Mouse (Mus musculus) heart, embryonic 16.5 days (tissue): ENCODE measurements at regions not wholly inside any gene's neighbourhood (a gene's known extent, or its start where the extent isn't known, plus 50 kb on each side); places are given as distances from the start of the nearest gene placed in this dataset.

Experiments used
- ATAC-seq: fragments of 200-750 bp; cut with Nextera tagmentation; replicated peaks from 2 replicates; pipeline ENCODE4 v1.8.0; 2017; ENCODE audit warnings: moderate number of reproducible peaks; ENCODE audit not compliant: insufficient read depth, low FRiP score; ENCODE audit errors: extremely low read depth
- H3K27ac ChIP-seq: fragments of 300-500 bp; sonication (generic); 2 replicates; pipeline ENCODE4 v1.5.1; 2014; ENCODE audit warnings: mild to moderate bottlenecking, low read length, control low read depth, moderate library complexity
- H3K27me3 ChIP-seq: fragments of 300-500 bp; sonication (generic); 2 replicates; pipeline ENCODE4 v1.6.1; 2014; ENCODE audit warnings: low read length, mixed read lengths; ENCODE audit not compliant: control insufficient read depth, insufficient read depth
- H3K36me3 ChIP-seq: fragments of 300-500 bp; sonication (generic); 2 replicates; pipeline ENCODE4 v1.6.1; 2014; ENCODE audit not compliant: control insufficient read depth, insufficient read depth
- H3K4me1 ChIP-seq: fragments of 300-500 bp; sonication (generic); 2 replicates; pipeline ENCODE4 v1.6.1; 2014; ENCODE audit warnings: low read length, mixed read lengths; ENCODE audit not compliant: control insufficient read depth, insufficient read depth
- H3K4me2 ChIP-seq: fragments of 300-500 bp; sonication (generic); 2 replicates; pipeline ENCODE4 v1.6.1; 2014; ENCODE audit warnings: low read depth, mild to moderate bottlenecking, control low read depth, low read length
- H3K4me3 ChIP-seq: fragments of 300-500 bp; sonication (generic); 2 replicates; pipeline ENCODE4 v1.5.1; 2014; ENCODE audit warnings: mild to moderate bottlenecking, control low read depth, low read length
- H3K9ac ChIP-seq: fragments of 300-500 bp; sonication (generic); 2 replicates; pipeline ENCODE4 v1.6.1; 2014; ENCODE audit warnings: low read length, control low read depth
- H3K9me3 ChIP-seq: fragments of 300-500 bp; sonication (generic); replicated peaks from 2 replicates; pipeline ENCODE4 v1.6.1; 2016; ENCODE audit warnings: low read length; ENCODE audit not compliant: control insufficient read depth
- WGBS: fragments of 180-500 bp; shearing (Covaris S2); extraction: QIAGEN DNeasy Blood & Tissue Kit; methylation state at CpG from one replicate; pipeline ENCODE4 v1.1.7; 2014; 5-methylcytosine and 5-hydroxymethylcytosine counted together

DNA sequence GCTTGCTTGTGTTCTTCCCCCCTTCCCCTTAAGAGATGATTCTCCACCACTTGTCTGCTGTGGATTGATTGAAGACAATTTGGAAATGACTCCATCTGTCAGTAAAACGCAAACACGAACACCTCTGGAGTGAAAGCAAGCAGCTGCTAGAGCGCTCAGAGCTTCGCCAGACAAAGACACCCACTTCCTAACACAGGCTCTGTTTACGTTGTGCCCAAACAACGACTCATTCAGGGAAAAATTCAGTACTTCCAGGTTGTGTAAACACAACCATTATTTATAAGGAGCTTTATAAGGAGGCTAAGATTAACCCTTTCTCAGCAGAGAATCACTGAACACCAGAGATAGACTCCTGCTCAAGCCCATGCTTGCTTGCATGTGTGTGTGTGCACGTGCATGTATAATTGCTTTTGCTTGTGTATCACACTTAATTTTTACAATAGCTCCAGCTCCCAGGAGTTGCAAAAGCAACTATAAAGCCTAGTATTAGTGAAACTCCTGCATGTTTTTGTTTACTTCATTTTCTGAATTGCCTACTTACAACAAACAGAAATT is 209.5 kb downstream of the Btg1 start:
- no peak overlapping the region for H3K4me3 ChIP-seq
- peaks cover 4% of the 10 kb centered on the region; the same call in 1 of the 2 replicates for H3K4me1 ChIP-seq
- no peak overlapping the region for H3K27ac ChIP-seq
- ATAC-seq, result no peak
- no peaks in the 10 kb centered on the region for H3K36me3 ChIP-seq
- H3K9me3 ChIP-seq, result no peaks in the 10 kb centered on the region
- H3K4me2 ChIP-seq, result no peak overlapping the region
- H3K27me3 ChIP-seq, result no peaks in the 10 kb centered on the region
- WGBS, result 43% methylated on average over 7 of the region's 7 CpGs
- 0 out of 2 replicates have a peak overlapping the region, but pooled peaks have one; percentile 12 for H3K9ac ChIP-seq

DNA sequence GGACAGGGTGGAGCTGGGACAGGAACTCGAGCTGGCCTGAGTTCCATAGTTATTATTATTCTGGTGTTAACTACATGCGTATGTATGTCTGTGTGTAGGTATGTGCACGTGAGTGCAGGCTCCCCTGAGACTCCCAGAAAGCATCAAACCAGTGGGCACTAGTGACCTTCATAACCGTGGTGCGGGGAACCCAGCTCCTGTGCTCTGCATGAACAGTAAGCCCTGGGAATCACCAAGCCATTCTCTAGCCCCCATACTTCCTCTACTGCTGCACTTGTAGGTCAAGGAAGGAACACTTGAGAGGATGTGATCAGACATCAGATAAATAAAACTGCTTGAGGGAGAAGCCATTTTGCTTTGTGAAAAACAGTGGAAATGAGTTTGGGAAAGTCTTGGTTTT is 211.2 kb downstream of the Btg1 start:
- Histone ChIP-seq H3K4me1 (no peaks in the 10 kb centered on the region; the same call in 1 of the 2 replicates), H3K27ac (no peak overlapping the region), H3K27me3 (no peaks in the 10 kb centered on the region), H3K9ac (no peak overlapping the region), H3K9me3 (no peaks in the 10 kb centered on the region), H3K4me3 (no peak overlapping the region), H3K36me3 (no peaks in the 10 kb centered on the region), H3K4me2 (no peak overlapping the region)
- no peak for ATAC-seq
- WGBS, result 88% methylated on average over 5 of the region's 5 CpGs

DNA sequence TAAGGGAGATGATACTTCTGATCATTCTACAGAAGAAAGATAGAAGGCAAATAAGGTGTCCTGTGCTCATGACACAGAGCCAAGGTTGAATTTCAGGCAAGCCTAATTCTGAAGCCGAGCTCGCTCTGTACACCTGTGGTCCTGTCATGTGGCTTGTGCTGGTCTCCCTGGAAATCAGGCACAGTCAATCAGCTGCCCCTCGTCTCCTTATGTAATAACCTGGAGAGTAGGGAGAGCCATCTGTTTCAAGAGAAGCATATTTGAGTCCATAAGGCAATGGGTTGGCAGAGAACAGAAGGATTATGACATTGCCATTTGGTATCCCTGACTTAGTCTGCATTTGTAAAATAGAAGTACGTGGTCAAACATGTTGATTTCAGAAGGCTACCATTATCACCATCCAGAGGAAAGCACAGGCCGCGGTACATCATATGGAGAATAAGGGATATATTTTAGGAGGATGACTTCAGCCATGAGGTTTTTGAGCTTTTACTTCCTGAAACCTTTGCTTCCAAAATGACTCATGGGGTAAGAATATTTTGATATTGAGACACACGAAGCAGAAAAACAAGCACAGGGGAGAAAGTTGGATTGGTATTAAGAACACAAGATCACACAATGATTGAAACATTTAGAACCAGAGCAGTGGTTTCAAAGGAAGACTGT is 211.9 kb downstream of the Btg1 start:
- Histone ChIP-seq H3K4me3 (no peak overlapping the region), H3K36me3 (no peaks in the 10 kb centered on the region), H3K4me1 (no peaks in the 10 kb centered on the region; the same call in 1 of the 2 replicates), H3K9me3 (no peaks in the 10 kb centered on the region), H3K4me2 (no peak overlapping the region), H3K27me3 (no peaks in the 10 kb centered on the region), H3K9ac (no peak overlapping the region), H3K27ac (no peak overlapping the region)
- no peak for ATAC-seq
- WGBS, result 79% methylated on average over 7 of the region's 7 CpGs

DNA sequence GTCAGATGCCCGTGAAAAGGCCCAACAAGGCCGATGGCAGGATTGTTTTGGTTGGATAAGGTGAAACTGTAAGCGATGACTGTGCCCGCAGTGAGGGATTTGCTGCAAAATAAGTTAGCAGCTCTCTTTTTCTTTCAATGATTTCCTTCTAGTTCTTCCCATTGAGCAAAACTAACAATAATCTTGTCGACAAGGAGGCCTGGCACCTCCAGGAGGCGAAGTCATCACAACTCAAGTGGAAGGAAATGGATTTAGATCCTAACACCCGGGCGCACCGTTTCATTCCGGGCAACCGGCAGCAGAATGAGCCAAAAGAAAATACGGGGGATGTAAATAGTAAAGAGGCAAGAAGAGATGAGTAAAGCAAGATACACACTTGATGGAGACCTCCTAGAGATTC is 214.3 kb downstream of the Btg1 start:
- H3K9me3 ChIP-seq, result peaks cover 4% of the 10 kb centered on the region; the same call in 1 of the 2 replicates
- H3K27ac ChIP-seq, result no peak overlapping the region
- H3K4me3 ChIP-seq, result no peak overlapping the region
- ATAC-seq, result no peak
- no peaks in the 10 kb centered on the region for H3K36me3 ChIP-seq
- H3K4me1 ChIP-seq, result no peaks in the 10 kb centered on the region; the same call in 1 of the 2 replicates
- 75% methylated on average over 12 of the region's 12 CpGs for WGBS
- H3K4me2 ChIP-seq, result no peak overlapping the region
- no peak overlapping the region for H3K9ac ChIP-seq
- no peaks in the 10 kb centered on the region for H3K27me3 ChIP-seq

DNA sequence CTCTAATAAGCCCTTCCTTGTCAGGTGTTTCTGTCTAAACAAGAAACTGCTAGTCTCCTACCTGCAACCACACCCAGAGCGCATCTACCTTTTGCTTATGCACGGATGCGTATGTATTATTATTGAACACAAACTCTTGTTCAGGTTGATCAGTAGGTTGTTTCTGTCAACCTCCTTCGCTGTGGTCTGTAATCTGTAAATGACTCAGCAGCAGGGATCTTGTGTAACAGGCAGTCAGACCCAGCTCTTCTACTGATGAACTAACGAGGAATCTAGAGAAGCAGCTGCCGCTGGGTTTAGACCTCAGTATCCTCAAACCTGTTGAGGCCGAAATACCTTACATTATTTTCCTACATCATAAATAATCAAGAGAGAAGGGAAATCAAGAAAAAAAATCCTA is 220.4 kb downstream of the Btg1 start:
- H3K4me2 ChIP-seq, result no peak overlapping the region
- no peak overlapping the region for H3K27ac ChIP-seq
- 77% methylated on average over 7 of the region's 7 CpGs for WGBS
- H3K9ac ChIP-seq, result no peak overlapping the region
- no peak for ATAC-seq
- no peaks in the 10 kb centered on the region for H3K36me3 ChIP-seq
- H3K27me3 ChIP-seq, result no peaks in the 10 kb centered on the region
- no peak overlapping the region for H3K4me3 ChIP-seq
- no peaks in the 10 kb centered on the region for H3K4me1 ChIP-seq
- peaks cover 4% of the 10 kb centered on the region; the same call in 1 of the 2 replicates for H3K9me3 ChIP-seq

DNA sequence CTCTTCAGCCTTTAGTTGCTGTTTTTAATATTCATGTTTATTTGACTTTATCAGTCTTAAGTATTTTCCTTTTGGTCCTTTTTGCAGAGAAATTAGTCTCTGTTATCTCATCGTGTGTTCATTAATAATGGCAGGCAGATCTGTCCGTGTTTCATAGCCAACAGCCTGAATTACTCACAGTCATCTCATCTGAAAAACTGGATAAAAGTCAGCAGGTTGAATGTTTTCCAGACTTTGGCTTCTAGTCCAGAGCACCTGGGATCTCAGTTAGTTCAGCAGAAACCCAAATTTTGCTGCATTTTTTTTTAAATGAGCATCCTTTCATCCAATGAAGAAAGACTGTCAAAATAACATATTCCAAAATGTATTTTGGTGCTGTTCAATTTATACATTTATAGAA is 224.3 kb downstream of the Btg1 start:
- Histone ChIP-seq H3K36me3 (no peaks in the 10 kb centered on the region), H3K9me3 (no peaks in the 10 kb centered on the region), H3K4me3 (no peak overlapping the region), H3K9ac (no peak overlapping the region), H3K4me1 (no peaks in the 10 kb centered on the region), H3K4me2 (no peak overlapping the region), H3K27ac (no peak overlapping the region), H3K27me3 (no peaks in the 10 kb centered on the region)
- ATAC-seq, result no peak
- 71% methylated on average over 2 of the region's 2 CpGs for WGBS

DNA sequence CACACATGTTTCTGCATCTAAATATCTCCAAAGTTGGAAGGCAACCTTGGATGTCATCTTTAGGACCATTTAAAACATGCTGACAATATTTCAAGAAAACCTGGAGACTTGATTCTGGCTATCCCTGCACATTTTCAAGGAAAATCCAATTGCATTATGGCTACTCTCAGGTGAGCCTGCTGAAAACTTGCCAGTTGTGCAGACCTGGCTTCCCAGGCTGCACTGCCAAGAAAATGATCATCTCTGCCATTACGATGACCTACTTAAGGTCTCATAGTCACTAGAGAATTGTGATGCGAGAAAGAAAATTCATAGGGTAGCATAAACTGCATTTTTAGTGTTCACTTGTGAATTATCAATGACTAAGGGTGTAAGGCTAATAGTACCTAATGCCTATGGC is 225.2 kb downstream of the Btg1 start:
- ATAC-seq, result no peak
- no peaks in the 10 kb centered on the region for H3K4me1 ChIP-seq
- 88% methylated on average over 2 of the region's 2 CpGs for WGBS
- no peaks in the 10 kb centered on the region for H3K9me3 ChIP-seq
- H3K36me3 ChIP-seq, result no peaks in the 10 kb centered on the region
- no peak overlapping the region for H3K4me3 ChIP-seq
- no peak overlapping the region for H3K27ac ChIP-seq
- H3K9ac ChIP-seq, result no peak overlapping the region
- H3K4me2 ChIP-seq, result no peak overlapping the region
- H3K27me3 ChIP-seq, result no peaks in the 10 kb centered on the region

DNA sequence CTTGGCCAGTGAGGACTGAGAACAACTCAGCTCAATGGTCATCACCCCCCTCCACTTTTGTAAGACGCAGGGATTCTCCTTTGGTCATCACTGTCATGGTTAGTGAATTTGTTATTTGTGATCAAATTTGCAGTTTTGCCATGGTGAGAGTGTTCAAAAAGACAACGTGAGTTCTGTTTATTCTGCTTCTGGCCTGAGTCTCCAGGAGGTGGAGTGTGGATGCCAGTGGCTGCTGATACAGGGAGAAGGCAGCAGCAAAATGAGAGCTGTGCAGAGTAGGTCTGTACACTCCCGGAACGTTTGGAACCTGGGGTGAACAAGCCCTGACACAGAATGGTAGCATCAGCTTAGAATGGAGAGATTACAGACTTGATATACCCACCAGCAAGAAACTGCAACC is 229.1 kb downstream of the Btg1 start:
- H3K4me1 ChIP-seq, result no peaks in the 10 kb centered on the region; the same call in 1 of the 2 replicates
- no peak overlapping the region for H3K9ac ChIP-seq

DNA sequence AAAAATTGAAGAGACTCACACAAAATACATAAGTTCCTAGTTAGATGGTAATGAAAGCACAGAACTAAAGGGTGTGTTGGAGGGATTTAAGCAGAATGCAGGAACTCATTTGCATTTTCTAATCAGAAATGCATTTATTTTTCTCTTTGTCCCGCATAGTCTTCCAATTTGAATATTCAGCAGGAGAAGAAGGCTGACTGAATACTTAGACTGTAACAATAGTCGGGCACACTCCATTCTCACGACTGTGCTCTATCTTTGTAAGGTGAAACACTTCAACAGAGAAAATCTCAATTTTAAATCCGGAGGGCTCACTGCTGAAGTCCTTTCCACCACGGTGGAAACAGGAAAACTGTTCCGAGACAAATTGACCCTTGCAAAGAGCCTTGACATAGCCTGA is 230.2 kb downstream of the Btg1 start:
- no peaks in the 10 kb centered on the region for H3K9me3 ChIP-seq
- 63% methylated on average over 6 of the region's 6 CpGs for WGBS

More for the DNA sequence above, 229.1 kb downstream of the Btg1 start:
- Histone ChIP-seq H3K27me3 (no peaks in the 10 kb centered on the region), H3K9me3 (no peaks in the 10 kb centered on the region), H3K4me3 (no peak overlapping the region), H3K27ac (no peak overlapping the region), H3K4me2 (no peak overlapping the region), H3K36me3 (no peaks in the 10 kb centered on the region)
- 59% methylated on average over 4 of the region's 4 CpGs for whole genome bisulfite sequencing
- ATAC-seq, result no peak

More for the DNA sequence above, 230.2 kb downstream of the Btg1 start:
- Histone ChIP-seq H3K27ac (no peak overlapping the region), H3K4me3 (no peak overlapping the region), H3K9ac (no peak overlapping the region), H3K27me3 (no peaks in the 10 kb centered on the region), H3K4me2 (no peak overlapping the region), H3K4me1 (no peaks in the 10 kb centered on the region; the same call in 1 of the 2 replicates), H3K36me3 (no peaks in the 10 kb centered on the region)
- no peak for ATAC-seq
